Mouse (Mus musculus): ENCODE results near the gene Slc35c1. TPM values are rescaled to one million over a fixed set of nuclear protein-coding genes. Genes with fewer than 3 reads are reported as not detected.

Slc35c1 gene
- polyA plus RNA-seq (2014; fragmentation: Nextera tagmentation; extraction: Ambion mirVana), result 8.7 and 11.3 TPM in 2 replicates

GRCm38 (mm10) chr2:92459921-92460707, at the start of gene Slc35c1:
Gene Slc35c1 (minus strand): TSS chr2:92460538.
- ATAC-seq (peak; percentile 13; the same call in 1 of the 2 replicates), DNase-seq (ENCODE audit: low spot score) (no peak)
- Histone ChIP-seq H3K4me3 (ENCODE audit: low read depth, low read length) (peak within 1 kb of the TSS; percentile 70), H3K4me2 (ENCODE audit: low read length) (peak within 1 kb of the TSS; percentile 96), H3K9me3 (replicated peaks; ENCODE audit: control insufficient read depth, low read length) (no peaks in the 10 kb centered on the region), H3K4me1 (ENCODE audit: control insufficient read depth, insufficient read depth, low read length) (peaks cover 24% of the 10 kb centered on the region), H3K27ac (ENCODE audit: low read depth, low read length) (no peak within 1 kb of the TSS), H3K27me3 (replicated peaks; ENCODE audit: control insufficient read depth, insufficient read depth, low read length) (no peaks in the 10 kb centered on the region), H3K36me3 (ENCODE audit: control insufficient read depth, insufficient read depth, low read length) (no peaks in the 10 kb centered on the region), H3K9ac (ENCODE audit: low read length) (peak within 1 kb of the TSS; percentile 67)
- WGBS, result 2% methylated on average over 34 of the region's 34 CpGs

GRCm38 (mm10) chr2:92505291-92505690, 45.0 kb upstream of the Slc35c1 start:
- no peaks in the 10 kb centered on the region; the same call in 1 of the 2 replicates for H3K4me1 ChIP-seq (ENCODE audit: control insufficient read depth, insufficient read depth, low read length)
- no peak overlapping the region for H3K4me3 ChIP-seq (ENCODE audit: low read depth, low read length)
- ATAC-seq, result no peak
- no peak overlapping the region for H3K9ac ChIP-seq (ENCODE audit: low read length)
- DNase-seq (ENCODE audit: low spot score), result no peak
- H3K9me3 ChIP-seq (replicated peaks; ENCODE audit: control insufficient read depth, low read length), result no peaks in the 10 kb centered on the region
- no peak overlapping the region for H3K4me2 ChIP-seq (ENCODE audit: low read length)
- H3K27me3 ChIP-seq (replicated peaks; ENCODE audit: control insufficient read depth, insufficient read depth, low read length), result no peaks in the 10 kb centered on the region
- WGBS, result 94% methylated on average over 7 of the region's 7 CpGs
- H3K27ac ChIP-seq (ENCODE audit: low read depth, low read length), result no peak overlapping the region
- H3K36me3 ChIP-seq (ENCODE audit: control insufficient read depth, insufficient read depth, low read length), result no peaks in the 10 kb centered on the region

- no peaks in the 10 kb centered on the region for H3K36me3 ChIP-seq (ENCODE audit: control insufficient read depth, insufficient read depth, low read length)
- H3K4me2 ChIP-seq (ENCODE audit: low read length), result no peak overlapping the region
- H3K9me3 ChIP-seq (replicated peaks; ENCODE audit: control insufficient read depth, low read length), result no peaks in the 10 kb centered on the region
- DNase-seq (ENCODE audit: low spot score) (no peak), ATAC-seq (no peak)
- WGBS, result 83% methylated on average over 3 of the region's 3 CpGs
- H3K4me1 ChIP-seq (ENCODE audit: control insufficient read depth, insufficient read depth, low read length), result peaks cover 10% of the 10 kb centered on the region
- H3K9ac ChIP-seq (ENCODE audit: low read length), result no peak overlapping the region
- no peak overlapping the region for H3K27ac ChIP-seq (ENCODE audit: low read depth, low read length)
- H3K27me3 ChIP-seq (replicated peaks; ENCODE audit: control insufficient read depth, insufficient read depth, low read length), result no peaks in the 10 kb centered on the region
- H3K4me3 ChIP-seq (ENCODE audit: low read depth, low read length), result no peak overlapping the region
Observed at GRCm38 (mm10) chr2:92503421-92503820, 43.1 kb upstream of the Slc35c1 start.

- Histone ChIP-seq H3K36me3 (ENCODE audit: control insufficient read depth, insufficient read depth, low read length) (no peaks in the 10 kb centered on the region), H3K4me3 (ENCODE audit: low read depth, low read length) (no peak overlapping the region), H3K27ac (ENCODE audit: low read depth, low read length) (peak overlapping the region; percentile 39; the same call in 1 of the 2 replicates), H3K4me1 (ENCODE audit: control insufficient read depth, insufficient read depth, low read length) (peaks cover 10% of the 10 kb centered on the region), H3K9me3 (replicated peaks; ENCODE audit: control insufficient read depth, low read length) (no peaks in the 10 kb centered on the region), H3K27me3 (replicated peaks; ENCODE audit: control insufficient read depth, insufficient read depth, low read length) (no peaks in the 10 kb centered on the region), H3K9ac (ENCODE audit: low read length) (no peak overlapping the region), H3K4me2 (ENCODE audit: low read length) (no peak overlapping the region)
- ATAC-seq (peak; percentile 82), DNase-seq (ENCODE audit: low spot score) (peak; percentile 91)
- WGBS, result 40% methylated on average over 3 of the region's 3 CpGs
Observed at GRCm38 (mm10) chr2:92499701-92500322, 39.5 kb upstream of the Slc35c1 start.

GRCm38 (mm10) chr2:92497112-92497511, 36.8 kb upstream of the Slc35c1 start:
- no peak overlapping the region for H3K4me3 ChIP-seq (ENCODE audit: low read depth, low read length)
- H3K9me3 ChIP-seq (replicated peaks; ENCODE audit: control insufficient read depth, low read length), result no peaks in the 10 kb centered on the region
- no peaks in the 10 kb centered on the region for H3K36me3 ChIP-seq (ENCODE audit: control insufficient read depth, insufficient read depth, low read length)
- no peak overlapping the region for H3K4me2 ChIP-seq (ENCODE audit: low read length)
- no peaks in the 10 kb centered on the region for H3K27me3 ChIP-seq (replicated peaks; ENCODE audit: control insufficient read depth, insufficient read depth, low read length)
- 71% methylated on average over 5 of the region's 5 CpGs for WGBS
- no peak overlapping the region for H3K9ac ChIP-seq (ENCODE audit: low read length)
- no peak overlapping the region for H3K27ac ChIP-seq (ENCODE audit: low read depth, low read length)
- no peak for ATAC-seq
- DNase-seq (ENCODE audit: low spot score), result no peak
- H3K4me1 ChIP-seq (ENCODE audit: control insufficient read depth, insufficient read depth, low read length), result peaks cover 10% of the 10 kb centered on the region

GRCm38 (mm10) chr2:92496681-92497080, 36.3 kb upstream of the Slc35c1 start:
- Histone ChIP-seq H3K36me3 (ENCODE audit: control insufficient read depth, insufficient read depth, low read length) (no peaks in the 10 kb centered on the region), H3K27ac (ENCODE audit: low read depth, low read length) (no peak overlapping the region), H3K9ac (ENCODE audit: low read length) (no peak overlapping the region), H3K4me3 (ENCODE audit: low read depth, low read length) (no peak overlapping the region), H3K4me2 (ENCODE audit: low read length) (no peak overlapping the region), H3K9me3 (replicated peaks; ENCODE audit: control insufficient read depth, low read length) (no peaks in the 10 kb centered on the region), H3K27me3 (replicated peaks; ENCODE audit: control insufficient read depth, insufficient read depth, low read length) (no peaks in the 10 kb centered on the region), H3K4me1 (ENCODE audit: control insufficient read depth, insufficient read depth, low read length) (peaks cover 10% of the 10 kb centered on the region)
- no peak for ATAC-seq
- WGBS, result 25% methylated on average over 10 of the region's 10 CpGs
- peak; percentile 42 for DNase-seq (ENCODE audit: low spot score)

GRCm38 (mm10) chr2:92494956-92495355, 34.6 kb upstream of the Slc35c1 start:
- no peak overlapping the region for H3K4me3 ChIP-seq (ENCODE audit: low read depth, low read length)
- 94% methylated on average over 3 of the region's 3 CpGs for WGBS
- H3K27me3 ChIP-seq (replicated peaks; ENCODE audit: control insufficient read depth, insufficient read depth, low read length), result no peaks in the 10 kb centered on the region
- H3K27ac ChIP-seq (ENCODE audit: low read depth, low read length), result no peak overlapping the region
- H3K9me3 ChIP-seq (replicated peaks; ENCODE audit: control insufficient read depth, low read length), result no peaks in the 10 kb centered on the region
- no peak for DNase-seq (ENCODE audit: low spot score)
- no peak for ATAC-seq
- no peak overlapping the region for H3K4me2 ChIP-seq (ENCODE audit: low read length)
- no peak overlapping the region for H3K9ac ChIP-seq (ENCODE audit: low read length)
- H3K36me3 ChIP-seq (ENCODE audit: control insufficient read depth, insufficient read depth, low read length), result no peaks in the 10 kb centered on the region
- H3K4me1 ChIP-seq (ENCODE audit: control insufficient read depth, insufficient read depth, low read length), result peaks cover 7% of the 10 kb centered on the region

- no peaks in the 10 kb centered on the region for H3K9me3 ChIP-seq (replicated peaks; ENCODE audit: control insufficient read depth, low read length)
- no peak overlapping the region for H3K4me2 ChIP-seq (ENCODE audit: low read length)
- H3K9ac ChIP-seq (ENCODE audit: low read length), result no peak overlapping the region
- peaks cover 2% of the 10 kb centered on the region for H3K4me1 ChIP-seq (ENCODE audit: control insufficient read depth, insufficient read depth, low read length)
- H3K36me3 ChIP-seq (ENCODE audit: control insufficient read depth, insufficient read depth, low read length), result no peaks in the 10 kb centered on the region
- 53% methylated on average over 8 of the region's 8 CpGs for WGBS
- ATAC-seq (no peak), DNase-seq (ENCODE audit: low spot score) (no peak)
- no peak overlapping the region for H3K4me3 ChIP-seq (ENCODE audit: low read depth, low read length)
- no peaks in the 10 kb centered on the region for H3K27me3 ChIP-seq (replicated peaks; ENCODE audit: control insufficient read depth, insufficient read depth, low read length)
- H3K27ac ChIP-seq (ENCODE audit: low read depth, low read length), result no peak overlapping the region
Observed at GRCm38 (mm10) chr2:92494423-92494822, 34.1 kb upstream of the Slc35c1 start.
